18 mouse cellular contexts compared by ENCODE assay signal in genomic region chr17:51695711-51696110, GRCm38 (mm10).
"Had no signal": no experiment of that assay in that cellular context is flagged by ENCODE, and none has a peak within 500 bp of the region (broad histone marks: within the 10 kb centered on the region; RNA-seq: fewer than 3 reads in every experiment).

No protein-coding gene starts in this region.

- H3K27ac ChIP-seq: limb, embryonic 10.5 days; limb, embryonic 13.5 days; liver, embryonic 12.5 days; liver, embryonic 15.5 days; lung, embryonic 15.5 days had no signal

- H3K4me3 ChIP-seq: limb, embryonic 10.5 days; limb, embryonic 13.5 days; liver, embryonic 12.5 days; liver, embryonic 15.5 days; lung, embryonic 15.5 days; megakaryocyte, embryonic 14.5 days had no signal

- H3K27me3 ChIP-seq: limb, embryonic 13.5 days; liver, embryonic 12.5 days; liver, embryonic 15.5 days; lung, embryonic 15.5 days; megakaryocyte, embryonic 14.5 days had no signal

- H3K4me1 ChIP-seq: limb, embryonic 13.5 days; liver, embryonic 12.5 days; liver, embryonic 15.5 days; lung, embryonic 15.5 days; megakaryocyte, embryonic 14.5 days had no signal

- H3K36me3 ChIP-seq: limb, embryonic 10.5 days; limb, embryonic 13.5 days; liver, embryonic 12.5 days; liver, embryonic 15.5 days; lung, embryonic 15.5 days had no signal

- DNase-seq: kidney, adult 9 months; kidney, postnatal 14 days; kidney, postnatal 4 days; liver; lung, adult 18-20 months; lung, postnatal 10 days; lung, postnatal 36 days; thymus, adult 2 months; thymus, postnatal 14 days; thymus, postnatal 4 days had no signal

- ATAC-seq: liver, embryonic 12.5 days; midbrain, embryonic 16.5 days had no signal

- H3K9ac ChIP-seq: limb, embryonic 13.5 days; liver, embryonic 12.5 days; liver, embryonic 15.5 days; lung, embryonic 15.5 days had no signal

- H3K9me3 ChIP-seq: limb, embryonic 10.5 days; limb, embryonic 13.5 days; liver, embryonic 12.5 days; liver, embryonic 15.5 days; lung, embryonic 15.5 days; megakaryocyte, embryonic 14.5 days had no signal

- H3K4me2 ChIP-seq: limb, embryonic 13.5 days; liver, embryonic 12.5 days; liver, embryonic 15.5 days; lung, embryonic 15.5 days; midbrain, embryonic 11.5 days had no signal
